Mouse (Mus musculus) right cerebral cortex, adult 2 months (tissue): ENCODE results near the gene Eef1a1.

Experiments
- DNase-seq, 2 experiments: peaks; one replicate each; pipeline ENCODE4 v3.0.0; 2021 to 2022; ENCODE audit warnings: low spot score in 2 of 2

Gene Eef1a1

DNA sequence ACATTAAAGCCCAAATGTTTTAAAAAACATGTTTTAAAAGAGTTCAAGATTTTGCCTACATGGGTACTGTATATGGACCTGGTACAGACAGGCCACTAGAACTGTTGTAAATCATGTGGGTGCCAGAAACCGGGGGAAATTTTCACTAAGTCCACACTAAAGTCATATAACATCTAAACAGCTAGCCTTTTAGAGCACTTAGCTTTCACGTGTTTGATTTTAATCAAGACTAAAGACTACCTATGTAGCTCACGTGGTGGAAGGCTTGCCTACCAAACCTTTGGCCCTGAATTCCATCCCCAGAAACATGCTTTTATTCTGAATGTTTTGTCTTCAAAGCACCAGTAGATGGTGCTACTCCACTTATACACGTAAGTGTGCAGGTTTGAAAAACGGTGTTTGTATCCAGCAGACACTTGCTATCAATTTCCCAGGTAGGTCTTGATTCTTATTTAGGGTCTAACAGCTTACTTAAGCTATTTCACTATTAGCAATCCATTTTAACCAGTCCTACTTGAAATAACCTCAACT is 11.9 kb downstream of the Eef1a1 start:
- no peak for DNase-seq

DNA sequence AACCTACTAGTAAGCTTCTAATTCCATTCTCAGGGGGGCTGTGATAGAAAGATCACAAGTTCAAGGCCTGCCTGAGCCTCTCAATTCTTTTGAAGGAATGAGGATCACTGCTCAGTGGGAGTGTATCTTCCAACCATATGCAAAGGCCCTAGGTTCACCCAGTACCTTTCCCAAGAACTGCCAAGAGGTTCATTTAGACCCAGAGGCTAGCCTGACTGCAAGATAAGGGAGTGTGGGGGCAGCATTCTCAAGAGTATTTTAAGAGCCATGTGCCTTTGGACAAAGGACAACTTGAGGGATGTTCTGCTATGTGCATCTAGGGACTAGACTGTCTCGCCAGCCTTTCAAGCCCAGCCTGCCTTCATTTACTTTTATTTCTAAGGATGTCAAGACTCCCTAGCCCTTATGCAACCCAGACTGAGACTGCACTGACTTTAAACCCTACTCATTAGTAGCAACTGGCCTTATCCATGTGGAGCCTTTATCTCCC is 12.4 kb downstream of the Eef1a1 start:
- DNase-seq: no peak

DNA sequence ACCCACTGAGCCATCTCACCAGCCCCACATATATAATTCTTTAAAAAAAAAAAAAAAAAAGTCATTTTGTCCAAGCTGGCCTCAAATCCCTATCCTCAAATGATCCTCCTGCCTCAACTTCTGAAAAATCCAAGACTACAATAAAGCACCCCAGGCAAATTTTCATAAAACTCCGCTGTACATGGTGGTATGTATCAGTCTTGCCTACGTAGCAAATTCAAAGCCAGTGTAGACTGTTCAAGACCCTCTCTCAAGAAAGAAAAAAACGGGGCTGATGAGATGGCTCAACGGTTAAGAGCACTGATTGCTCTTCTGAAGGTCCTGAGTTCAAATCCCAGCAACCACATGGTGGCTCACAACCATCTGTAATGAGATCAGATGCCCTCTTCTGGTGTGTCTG is 13.1 kb downstream of the Eef1a1 start:
- DNase-seq: no peak

DNA sequence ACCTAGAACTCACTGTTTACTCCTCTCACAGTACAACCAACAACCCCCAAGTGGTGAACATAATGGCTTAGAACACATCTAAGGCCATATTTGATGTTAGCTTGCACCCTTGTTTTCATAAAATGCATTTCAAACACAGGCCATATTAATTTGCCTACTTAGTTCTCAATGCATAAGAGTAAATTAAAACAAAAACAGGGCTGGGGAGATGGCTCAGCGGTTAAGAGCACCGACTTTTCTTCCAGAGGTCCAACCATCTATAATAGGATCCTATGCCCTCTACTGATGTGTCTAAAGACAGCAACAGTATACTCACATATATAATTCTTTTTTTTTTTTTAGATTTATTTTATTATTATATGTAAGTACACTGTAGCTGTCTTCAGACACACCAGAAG is 13.6 kb downstream of the Eef1a1 start:
- DNase-seq: no peak

DNA sequence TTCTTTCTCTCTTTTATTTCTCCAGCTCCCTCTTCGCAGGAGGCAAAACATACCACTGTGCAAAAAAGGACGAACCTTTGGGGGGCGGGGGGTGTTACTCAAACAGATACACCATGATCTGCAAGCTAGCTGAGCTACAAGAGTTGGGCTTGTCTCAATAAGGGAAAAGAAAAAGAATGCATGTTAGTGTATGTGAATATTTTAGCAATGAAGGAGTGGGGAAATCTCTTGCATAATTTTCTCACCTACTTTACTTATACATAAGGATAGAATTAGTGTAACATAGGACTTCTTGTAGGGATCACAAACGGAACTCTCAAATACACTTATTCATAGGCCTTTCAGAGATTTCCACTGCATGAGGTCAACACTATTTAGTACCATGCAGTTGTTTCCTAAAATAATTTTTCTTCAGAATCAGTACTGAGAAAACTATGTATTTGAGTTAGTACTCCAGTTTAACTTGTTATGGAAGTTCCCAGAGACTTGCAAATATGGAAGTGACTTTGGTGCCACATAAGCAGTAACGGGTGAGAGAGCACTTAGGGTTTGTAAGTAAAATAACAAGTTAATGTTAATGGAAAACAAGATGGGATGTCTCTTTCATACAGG is 14.1 kb downstream of the Eef1a1 start:
- DNase-seq: no peak

DNA sequence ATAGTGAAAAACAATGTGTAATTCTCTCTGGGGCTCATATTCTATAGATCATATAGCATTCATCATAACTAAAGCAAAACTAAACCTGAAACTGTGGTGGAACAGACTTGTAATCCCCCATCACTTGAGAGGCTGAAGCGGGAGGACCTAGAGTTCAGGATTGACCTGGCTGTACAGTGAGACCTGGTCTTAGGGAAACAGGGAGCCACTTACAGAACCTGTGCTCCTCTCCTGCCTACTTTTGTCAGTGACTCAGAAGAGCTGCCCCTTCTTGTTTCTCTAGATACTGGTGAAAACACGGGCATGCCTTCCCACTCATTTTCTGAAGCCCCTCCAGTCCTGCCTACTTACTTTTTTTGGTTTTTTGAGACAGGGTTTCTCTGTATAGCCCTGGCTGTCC is 14.7 kb downstream of the Eef1a1 start:
- DNase-seq: no peak

DNA sequence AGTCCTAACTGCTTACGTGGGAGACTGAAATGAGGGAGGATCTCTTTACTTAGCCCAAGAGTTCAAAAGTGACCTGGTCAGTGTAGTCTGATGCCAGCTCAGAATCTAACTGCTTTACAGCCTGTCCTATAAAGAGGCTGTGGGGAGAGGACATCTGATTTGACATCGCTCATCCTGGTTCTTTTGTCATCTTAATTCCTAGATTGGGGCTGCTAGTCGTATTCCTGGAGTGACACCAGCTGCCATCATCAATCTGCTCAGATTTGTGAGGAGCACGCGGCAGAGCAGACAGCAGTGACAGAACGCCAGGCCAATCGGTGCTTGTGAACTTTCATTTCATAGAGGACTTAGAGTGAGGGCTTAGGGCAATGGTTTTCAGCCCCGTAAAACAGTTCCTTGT is 15.4 kb downstream of the Eef1a1 start:
- no peak for DNase-seq

DNA sequence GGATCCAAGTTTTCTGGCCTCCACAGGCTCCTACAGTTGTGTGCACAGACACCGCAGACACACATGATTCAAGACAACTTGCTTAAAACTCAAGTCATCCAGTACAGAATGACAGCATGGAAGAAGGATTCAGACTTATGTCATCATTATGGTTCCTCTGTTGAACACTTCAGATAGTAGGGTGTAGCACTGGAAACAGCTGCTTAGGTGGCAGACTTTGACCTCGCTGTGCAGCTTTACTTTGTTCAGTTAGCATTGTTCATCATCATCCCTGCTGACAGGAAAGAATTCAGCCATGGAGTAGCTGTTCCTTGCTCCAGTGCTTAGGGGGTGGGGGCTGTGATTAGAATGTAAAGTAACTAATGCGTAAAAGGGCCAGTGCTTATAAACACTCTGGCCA is 23.2 kb downstream of the Eef1a1 start:
- no peak for DNase-seq

DNA sequence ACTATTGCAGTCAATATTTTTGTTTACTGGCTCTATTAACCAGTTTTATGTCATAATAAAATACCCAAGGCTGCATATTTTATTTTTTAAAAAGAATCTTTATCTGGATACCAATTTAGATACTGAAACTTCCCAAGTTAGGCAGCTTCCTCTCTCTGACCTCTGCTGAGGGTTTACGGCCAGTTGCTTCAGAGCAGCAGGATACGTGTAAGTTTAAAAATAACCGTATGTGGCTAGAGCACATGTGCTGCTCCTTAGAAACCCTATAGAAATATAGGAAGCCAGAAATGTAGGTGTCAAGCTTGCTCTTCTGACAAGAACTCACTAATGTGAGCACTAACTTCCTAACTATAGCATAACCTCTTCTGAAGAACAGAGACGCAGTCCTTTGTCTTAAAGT is 25.6 kb downstream of the Eef1a1 start:
- no peak for DNase-seq

DNA sequence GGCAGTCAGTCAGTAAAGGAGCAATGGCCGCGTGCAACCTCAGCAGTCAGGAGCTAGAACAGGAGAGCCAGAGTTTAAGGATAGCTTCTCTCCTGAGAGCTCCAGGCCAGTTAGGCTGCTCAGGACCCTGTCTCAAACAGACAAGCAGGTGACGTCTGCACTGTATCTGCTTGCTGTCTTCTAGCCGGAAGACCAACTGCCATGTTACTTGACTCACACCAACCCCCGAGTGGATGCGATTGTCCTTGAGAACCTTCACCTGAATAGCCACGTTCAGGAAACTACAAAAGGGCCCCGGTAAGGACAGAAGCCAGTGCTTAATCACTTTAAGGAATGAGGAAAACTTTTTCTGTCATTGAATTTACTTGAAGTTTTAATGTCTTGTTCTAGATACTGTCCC is 31.9 kb downstream of the Eef1a1 start:
- no peak for DNase-seq

DNA sequence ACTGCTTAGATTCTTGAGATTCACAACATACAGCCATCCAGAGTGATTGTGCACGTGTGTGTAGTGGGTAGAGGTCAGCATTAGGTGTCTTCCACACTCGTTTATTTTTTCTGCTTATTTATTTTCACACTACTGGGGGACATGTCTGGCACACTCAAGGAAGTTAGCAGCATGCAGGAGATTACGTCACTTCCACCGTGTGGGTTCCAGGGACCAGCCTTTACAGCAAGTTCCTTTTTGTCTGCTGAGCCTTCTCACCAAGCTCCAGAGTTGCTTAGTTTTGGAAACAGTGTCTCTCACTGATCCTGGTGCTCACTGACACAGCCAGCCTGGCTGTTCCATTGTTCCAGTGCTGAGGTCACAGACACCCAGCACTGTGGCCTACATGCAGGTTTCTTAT is 37.6 kb downstream of the Eef1a1 start:
- no peak for DNase-seq

DNA sequence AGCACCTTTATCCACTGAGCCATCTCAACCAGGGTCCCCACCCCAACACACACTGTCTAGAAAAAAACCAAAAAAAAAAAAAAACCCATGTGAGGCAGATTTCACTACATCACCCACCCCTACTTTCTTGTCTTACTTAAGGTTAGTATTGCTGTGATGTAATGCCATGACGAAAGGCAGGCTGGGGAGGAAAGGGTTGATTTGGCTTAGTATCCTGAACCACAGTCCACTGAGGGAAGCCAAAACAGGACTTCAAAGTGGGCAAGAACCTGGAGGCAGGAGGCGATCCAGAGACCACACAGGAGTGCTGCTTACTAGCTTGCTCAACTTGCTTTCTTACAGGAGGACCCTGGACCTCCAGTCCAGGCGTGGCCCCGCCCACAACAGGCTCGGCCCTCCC is 38.5 kb downstream of the Eef1a1 start:
- no peak for DNase-seq

DNA sequence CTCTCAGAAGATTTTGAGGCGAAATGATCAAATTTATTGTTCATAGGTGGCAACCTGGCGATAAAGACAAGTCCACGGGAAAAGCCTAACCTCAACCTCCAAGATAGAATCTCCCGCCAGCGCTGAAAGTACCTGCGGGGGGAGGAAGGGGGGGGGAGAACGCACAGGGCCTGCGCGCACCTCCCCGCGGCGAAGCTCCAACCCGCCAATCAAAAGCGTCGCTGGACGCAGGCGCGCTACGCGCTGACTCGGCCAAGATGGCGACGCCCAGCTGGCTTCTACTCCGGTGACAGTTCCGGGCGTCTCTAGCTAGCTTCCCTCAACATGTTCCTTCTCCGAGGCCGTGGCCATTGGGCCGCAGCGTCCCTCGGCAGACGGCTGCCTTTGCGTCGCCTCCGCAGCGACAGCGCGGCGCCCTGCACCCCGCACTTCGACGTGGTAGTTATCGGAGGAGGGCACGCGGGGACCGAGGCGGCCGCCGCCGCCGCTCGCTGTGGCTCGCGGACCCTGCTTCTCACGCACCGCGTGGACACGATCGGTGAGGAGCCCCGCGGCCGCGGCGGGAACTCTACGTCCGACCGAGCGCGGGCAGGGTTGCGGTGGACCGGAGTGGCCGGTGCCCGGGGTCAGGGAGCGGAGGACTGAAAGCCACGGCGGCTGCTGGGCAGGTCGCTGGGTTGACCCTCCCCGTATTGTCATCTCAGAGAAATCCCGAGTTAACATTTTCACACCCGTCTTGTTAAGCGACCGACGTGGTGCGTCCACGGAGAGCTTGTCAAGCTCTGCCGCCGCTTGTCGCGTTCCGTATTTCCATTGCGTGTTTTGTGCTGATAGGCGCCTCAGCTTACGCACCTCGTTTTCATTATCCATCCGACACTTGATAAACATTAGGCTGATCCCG is 40.7 kb downstream of the Eef1a1 start, which contains the start of the genes Mto1 and Gm17324:
Gene Mto1, plus strand, starts transcription at position 236 of the 901 bp plus-strand sequence.
Gene Gm17324, minus strand, starts transcription at position 814 of the 901 bp plus-strand sequence.
- peak; percentile 86 to 87 for DNase-seq

DNA sequence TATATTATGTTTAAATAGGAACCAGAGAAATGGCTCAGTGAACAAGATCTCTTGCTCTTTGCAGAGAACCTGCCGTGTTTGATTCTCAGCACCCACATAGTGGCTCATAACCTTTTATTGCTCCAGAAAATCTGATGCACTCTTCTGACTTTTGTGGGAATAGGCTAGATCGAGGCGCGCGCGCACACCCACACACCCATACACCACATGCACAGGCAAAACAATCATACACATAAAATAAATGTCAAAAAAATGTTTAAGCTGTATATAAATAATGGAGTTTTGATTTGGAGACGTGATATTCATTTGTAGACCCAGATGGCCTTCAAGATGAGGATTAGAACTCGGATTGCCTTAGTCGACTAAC is 41.4 kb downstream of the Eef1a1 start:
- no peak for DNase-seq

DNA sequence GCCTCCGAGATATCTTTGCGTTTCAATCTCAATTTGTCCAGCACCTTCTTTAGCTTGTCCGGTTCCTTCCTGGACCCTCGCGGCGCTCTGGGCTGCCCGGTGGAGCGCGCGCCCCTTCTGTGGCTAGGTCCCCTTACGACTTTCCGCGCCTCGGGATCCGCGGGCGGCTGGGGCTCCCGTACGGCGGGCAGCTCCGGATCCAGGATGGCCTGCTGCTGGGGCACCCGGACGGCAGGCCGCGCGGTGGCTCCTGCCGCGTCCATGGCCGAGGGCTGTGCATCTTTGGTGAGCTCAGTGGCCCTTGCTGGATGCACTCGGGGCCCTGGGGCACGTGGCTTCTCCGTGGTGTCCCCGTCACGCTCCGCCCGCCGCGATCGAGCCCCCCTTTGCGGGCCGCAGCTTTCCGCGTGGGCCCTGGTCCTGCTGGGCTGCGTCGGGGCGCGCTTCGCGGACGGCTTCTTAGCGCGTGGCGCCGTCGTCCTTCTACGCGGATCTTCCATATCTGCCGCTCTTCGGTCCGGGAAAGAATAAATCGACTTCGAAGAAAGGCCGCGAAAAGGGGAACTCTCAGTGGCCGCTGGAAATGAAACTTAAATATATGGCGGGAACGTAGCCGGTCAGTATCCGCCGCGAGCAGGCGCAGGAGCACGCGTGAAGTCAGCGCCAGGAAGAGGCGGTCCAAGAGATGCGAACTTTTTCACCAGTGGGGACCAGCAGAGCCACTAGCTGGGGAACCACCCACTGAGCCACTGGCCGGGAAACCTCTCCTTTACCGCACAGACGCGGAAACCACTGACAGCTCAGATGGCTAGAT is 46.2 kb downstream of the Eef1a1 start, which contains the start of gene Cgas:
Gene Cgas, minus strand, starts transcription at position 659 of the 814 bp plus-strand sequence.
- DNase-seq: peak; percentile 10 to 21

DNA sequence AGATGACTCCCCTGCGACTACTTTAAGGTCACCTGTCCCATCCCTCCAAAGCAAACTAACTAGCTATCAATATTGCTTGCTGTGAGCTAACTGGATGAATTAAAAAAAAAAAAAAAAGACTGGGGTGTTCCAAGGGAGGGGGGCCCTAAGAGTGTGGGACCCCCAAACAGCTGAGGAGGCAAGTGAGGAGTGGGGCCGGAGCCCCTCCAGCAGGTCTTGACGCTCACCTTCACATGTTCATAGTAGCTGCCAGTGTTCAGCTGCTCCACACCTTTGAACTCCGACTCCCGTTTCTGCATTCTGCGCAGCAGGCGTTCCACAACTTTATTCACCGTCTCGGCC is 46.7 kb downstream of the Eef1a1 start:
- DNase-seq: no peak

DNA sequence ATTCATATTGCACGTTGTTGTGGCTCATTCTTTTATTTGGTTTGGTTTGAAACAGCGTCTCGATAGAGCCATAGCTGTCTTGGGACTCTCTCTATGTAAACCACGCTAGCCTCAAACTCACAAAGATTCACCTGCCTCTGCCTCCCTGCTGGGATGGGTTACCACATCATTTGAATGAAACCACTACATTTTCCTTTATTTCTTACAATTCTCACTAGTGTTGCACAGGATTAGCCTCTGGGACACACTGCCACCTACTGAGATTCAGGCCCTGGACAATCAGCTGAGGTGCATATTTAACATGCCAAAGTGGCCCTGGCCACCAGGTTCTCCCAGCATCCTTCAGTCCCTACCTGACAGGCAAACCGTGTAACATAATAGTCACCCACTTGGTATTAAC is 49.5 kb downstream of the Eef1a1 start:
- no peak for DNase-seq

DNA sequence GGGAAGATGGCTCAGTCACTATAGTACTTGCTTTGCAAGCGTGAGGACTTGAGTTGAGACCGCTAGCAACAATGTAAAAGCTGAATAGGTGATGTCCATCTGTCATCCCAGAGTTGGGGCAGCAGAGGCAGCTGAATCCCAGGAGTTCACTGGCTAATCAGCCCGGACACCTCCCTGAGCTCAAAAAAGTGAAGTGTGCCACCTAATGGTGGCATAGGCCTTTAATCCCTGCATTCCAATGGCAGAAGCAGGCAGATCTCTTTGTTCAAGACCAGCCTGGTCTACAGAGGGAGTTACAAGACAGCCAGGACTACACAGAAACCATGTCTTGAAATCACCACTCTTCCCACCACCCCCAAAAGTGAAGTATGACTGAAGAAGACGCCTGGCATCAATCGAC is 56.5 kb downstream of the Eef1a1 start:
- DNase-seq: no peak

DNA sequence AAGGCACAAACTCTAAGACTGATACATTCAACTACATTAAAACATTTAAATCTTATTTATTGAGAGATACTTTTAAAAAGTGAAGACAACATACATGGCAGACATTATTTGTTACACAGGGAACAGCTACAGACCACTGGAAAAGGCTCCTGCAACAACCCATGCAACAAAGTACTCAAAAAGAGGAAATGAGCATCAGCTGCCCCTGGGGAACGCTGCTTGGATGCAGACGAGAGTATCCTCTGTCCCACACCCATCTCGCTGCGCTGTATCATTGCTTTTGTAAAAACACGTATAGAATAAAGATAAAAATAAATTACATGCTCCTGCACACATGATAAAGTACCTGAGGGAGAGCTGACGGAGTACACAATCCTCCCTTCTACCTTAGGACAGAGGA is 58.5 kb downstream of the Eef1a1 start:
- no peak for DNase-seq

DNA sequence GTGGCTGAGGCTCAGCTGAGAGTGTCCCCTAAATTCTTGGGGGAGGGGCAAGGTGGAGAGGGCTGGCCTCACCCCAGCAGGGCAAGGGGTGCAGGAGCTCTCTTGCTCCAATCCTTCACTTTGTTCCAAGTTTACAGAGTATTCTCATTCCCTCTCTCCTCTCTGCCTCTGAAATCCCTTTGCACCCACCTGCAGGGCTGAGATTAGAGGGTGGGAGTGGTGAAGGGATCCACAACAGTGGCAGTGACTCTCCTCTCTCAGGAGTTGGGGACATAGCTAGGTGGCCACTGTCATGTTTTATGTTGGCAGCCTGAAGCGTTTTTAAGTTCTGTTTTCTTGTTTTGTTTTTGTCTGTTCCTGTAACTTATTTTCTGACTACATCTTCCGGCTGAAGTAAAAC is 59.4 kb downstream of the Eef1a1 start:
- DNase-seq: no peak

DNA sequence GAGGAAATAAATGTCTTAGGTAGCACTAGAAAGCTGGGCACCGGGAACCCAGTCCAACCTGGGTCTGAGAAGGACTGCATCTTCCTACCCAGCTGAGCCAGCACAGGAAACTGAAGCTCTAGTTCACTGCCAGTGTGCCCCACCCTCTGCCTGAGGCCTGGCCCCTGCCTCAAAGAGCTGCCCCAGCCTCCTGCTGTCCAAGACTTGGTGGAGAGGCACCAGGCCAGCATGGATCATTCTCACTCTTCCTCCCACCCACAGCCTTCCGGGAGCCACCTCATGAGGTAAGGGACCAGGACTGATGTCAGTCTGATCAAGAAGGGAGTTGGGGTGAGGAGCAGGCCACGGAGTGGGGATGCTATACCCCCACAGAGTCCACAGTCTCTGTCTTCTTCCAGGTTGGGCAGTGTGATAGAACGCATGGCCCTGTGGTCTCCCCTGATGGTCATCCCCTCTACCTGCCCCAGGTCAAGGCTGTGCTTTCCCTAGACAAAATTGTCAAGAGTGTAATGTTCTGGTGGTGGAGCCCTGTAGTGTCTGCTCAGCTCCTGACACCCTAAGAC is 60.0 kb downstream of the Eef1a1 start:
- no peak for DNase-seq
